Mouse (Mus musculus) forebrain, embryonic 13.5 days (tissue): ENCODE data around the gene Scarb2. TPM values are rescaled to one million over a fixed set of nuclear protein-coding genes. Genes with fewer than 3 reads are reported as not detected.
"Not testable (repeated sequence)": the region's sequence is repeated elsewhere in the genome, so short reads cannot be mapped to it uniquely, and the experiment has no call there.

Experiments
- ATAC-seq: fragments of 200-750 bp; cut with Nextera tagmentation; 2 replicates; pipeline ENCODE4 v1.8.0; 2017
- H3K27ac ChIP-seq: fragments of 300-500 bp; sonication (generic); 2 replicates; pipeline ENCODE4 v1.5.1; 2015; ENCODE audit warnings: inconsistent platforms, mild to moderate bottlenecking, moderate library complexity
- H3K27me3 ChIP-seq: fragments of 300-500 bp; sonication (generic); 2 replicates; pipeline ENCODE4 v1.6.1; 2015; ENCODE audit warnings: mild to moderate bottlenecking, inconsistent platforms
- H3K36me3 ChIP-seq: fragments of 300-500 bp; sonication (generic); 2 replicates; pipeline ENCODE4 v1.6.1; 2015; ENCODE audit warnings: mild to moderate bottlenecking, inconsistent platforms; ENCODE audit not compliant: poor library complexity, severe bottlenecking
- H3K4me1 ChIP-seq: fragments of 300-500 bp; sonication (generic); 2 replicates; pipeline ENCODE4 v1.6.1; 2015; ENCODE audit warnings: inconsistent platforms
- H3K4me2 ChIP-seq: fragments of 300-500 bp; sonication (generic); 2 replicates; pipeline ENCODE4 v1.6.1; 2015; ENCODE audit warnings: inconsistent platforms, mild to moderate bottlenecking, moderate library complexity
- H3K4me3 ChIP-seq: fragments of 300-500 bp; sonication (generic); 2 replicates; pipeline ENCODE4 v1.5.1; 2015; ENCODE audit warnings: mild to moderate bottlenecking, inconsistent platforms
- H3K9ac ChIP-seq: fragments of 300-500 bp; sonication (generic); 2 replicates; pipeline ENCODE4 v1.6.1; 2015; ENCODE audit warnings: mild to moderate bottlenecking, inconsistent platforms
- H3K9me3 ChIP-seq: fragments of 300-500 bp; sonication (generic); replicated peaks from 2 replicates; pipeline ENCODE4 v1.6.1; 2016; ENCODE audit warnings: inconsistent platforms
- WGBS: fragments of 180-500 bp; shearing (Covaris S2); methylation state at CpG from one replicate; pipeline ENCODE4 v1.1.7; 2015; 5-methylcytosine and 5-hydroxymethylcytosine counted together
- polyA plus RNA-seq: library from polyadenylated mRNA; unstranded; fragments of >200 nt; fragmentation: Nextera tagmentation; extraction: Ambion mirVana; gene quantifications from 2 replicates; pipeline ENCODE4 v1.2.1, GENCODE M21; 2015

The Scarb2 gene
- polyA plus RNA-seq: 19.5 and 22.3 TPM in 2 replicates

GRCm38 (mm10) chr5:92506733-92507132, at the start of gene Scarb2:
Gene Scarb2, minus strand, starts transcription at chr5:92506833.
- no peak for ATAC-seq
- H3K9me3 ChIP-seq: no peaks in the 10 kb centered on the region
- no peaks in the 10 kb centered on the region for H3K27me3 ChIP-seq
- H3K4me2 ChIP-seq: peak within 1 kb of the TSS; percentile 68
- peak within 1 kb of the TSS; percentile 100 for H3K27ac ChIP-seq
- H3K4me1 ChIP-seq: peaks cover 27% of the 10 kb centered on the region
- H3K4me3 ChIP-seq: peak within 1 kb of the TSS; percentile 87
- H3K9ac ChIP-seq: peak within 1 kb of the TSS; percentile 97
- no peaks in the 10 kb centered on the region for H3K36me3 ChIP-seq

GRCm38 (mm10) chr5:92555905-92556304, 49.3 kb upstream of the Scarb2 start:
- Histone ChIP-seq H3K9me3 (peaks cover 2% of the 10 kb centered on the region; the same call in 1 of the 2 replicates), H3K4me3 (no peak overlapping the region), H3K4me1 (0 out of 2 replicates have a peak, but pooled peaks cover 8% of the 10 kb centered on the region), H3K36me3 (no peaks in the 10 kb centered on the region), H3K27ac (no peak overlapping the region), H3K9ac (no peak overlapping the region), H3K27me3 (no peaks in the 10 kb centered on the region), H3K4me2 (no peak overlapping the region)
- ATAC-seq: no peak
- 82% methylated on average over 1 of the region's 1 CpGs for WGBS

- H3K36me3 ChIP-seq: no peaks in the 10 kb centered on the region
- 79% methylated on average over 16 of the region's 16 CpGs for whole genome bisulfite sequencing
- no peak within 1 kb of the TSS for H3K27ac ChIP-seq
- 0 out of 2 replicates have a peak, but pooled peaks cover 1% of the 10 kb centered on the region for H3K4me1 ChIP-seq
- peak; percentile 45; the same call in 1 of the 2 replicates for ATAC-seq
- no peak within 1 kb of the TSS for H3K4me3 ChIP-seq
- H3K9ac ChIP-seq: no peak within 1 kb of the TSS
- H3K4me2 ChIP-seq: no peak within 1 kb of the TSS
- H3K9me3 ChIP-seq: peaks cover 2% of the 10 kb centered on the region; the same call in 1 of the 2 replicates
- H3K27me3 ChIP-seq: no peaks in the 10 kb centered on the region
These were observed 48.4 kb upstream of the Scarb2 start, which contains the start of gene Fam47e for GRCm38 (mm10) chr5:92554891-92555511. Gene Fam47e, plus strand, starts transcription at chr5:92555069.

- no peaks in the 10 kb centered on the region for H3K27me3 ChIP-seq
- H3K36me3 ChIP-seq: no peaks in the 10 kb centered on the region
- H3K4me1 ChIP-seq: no peaks in the 10 kb centered on the region
- H3K4me3 ChIP-seq: no peak overlapping the region
- H3K9me3 ChIP-seq: peaks cover 2% of the 10 kb centered on the region; the same call in 1 of the 2 replicates
- no peak overlapping the region for H3K4me2 ChIP-seq
- no peak for ATAC-seq
- 86% methylated on average over 4 of the region's 4 CpGs for WGBS
- no peak overlapping the region for H3K27ac ChIP-seq
- no peak overlapping the region for H3K9ac ChIP-seq
These were observed 47.8 kb upstream of the Scarb2 start for GRCm38 (mm10) chr5:92554443-92554842.

GRCm38 (mm10) chr5:92553939-92554338, 47.3 kb upstream of the Scarb2 start:
- 69% methylated on average over 3 of the region's 3 CpGs for WGBS
- peaks cover 2% of the 10 kb centered on the region; the same call in 1 of the 2 replicates for H3K9me3 ChIP-seq
- no peak overlapping the region for H3K27ac ChIP-seq
- no peaks in the 10 kb centered on the region for H3K27me3 ChIP-seq
- no peaks in the 10 kb centered on the region for H3K36me3 ChIP-seq
- H3K4me2 ChIP-seq: no peak overlapping the region
- no peaks in the 10 kb centered on the region for H3K4me1 ChIP-seq
- no peak overlapping the region for H3K9ac ChIP-seq
- ATAC-seq: no peak
- no peak overlapping the region for H3K4me3 ChIP-seq

- Histone ChIP-seq H3K27me3 (no peaks in the 10 kb centered on the region), H3K4me2 (no peak overlapping the region), H3K9me3 (peaks cover 2% of the 10 kb centered on the region; the same call in 1 of the 2 replicates), H3K9ac (no peak overlapping the region), H3K27ac (no peak overlapping the region), H3K4me1 (no peaks in the 10 kb centered on the region), H3K36me3 (no peaks in the 10 kb centered on the region), H3K4me3 (no peak overlapping the region)
- no peak for ATAC-seq
- WGBS: 95% methylated on average over 2 of the region's 2 CpGs
These were observed 46.0 kb upstream of the Scarb2 start for GRCm38 (mm10) chr5:92552611-92553010.

GRCm38 (mm10) chr5:92539698-92540097, 33.1 kb upstream of the Scarb2 start:
- Histone ChIP-seq H3K4me3 (no peak overlapping the region), H3K9ac (no peak overlapping the region), H3K4me2 (no peak overlapping the region), H3K36me3 (no peaks in the 10 kb centered on the region), H3K27ac (no peak overlapping the region), H3K4me1 (no peaks in the 10 kb centered on the region), H3K27me3 (no peaks in the 10 kb centered on the region), H3K9me3 (no peaks in the 10 kb centered on the region)
- ATAC-seq: no peak
- WGBS: 89% methylated on average over 4 of the region's 4 CpGs

GRCm38 (mm10) chr5:92524821-92525258, 18.2 kb upstream of the Scarb2 start:
- ATAC-seq: no peak
- WGBS: 72% methylated on average over 6 of the region's 6 CpGs

GRCm38 (mm10) chr5:92521131-92521530, 14.5 kb upstream of the Scarb2 start:
- H3K9me3 ChIP-seq, H3K27me3 ChIP-seq, H3K27ac ChIP-seq, H3K4me1 ChIP-seq, ATAC-seq, H3K4me2 ChIP-seq, H3K36me3 ChIP-seq, H3K9ac ChIP-seq, H3K4me3 ChIP-seq: not testable (repeated sequence)
- WGBS: 88% methylated on average over 2 of the region's 2 CpGs

More at GRCm38 (mm10) chr5:92524821-92525258, 18.2 kb upstream of the Scarb2 start:
- Histone ChIP-seq H3K4me2 (no peak overlapping the region), H3K9ac (no peak overlapping the region), H3K27ac (no peak overlapping the region), H3K4me3 (no peak overlapping the region), H3K36me3 (no peaks in the 10 kb centered on the region), H3K27me3 (no peaks in the 10 kb centered on the region), H3K4me1 (no peaks in the 10 kb centered on the region), H3K9me3 (no peaks in the 10 kb centered on the region)

- Histone ChIP-seq H3K27me3 (no peaks in the 10 kb centered on the region), H3K4me1 (no peaks in the 10 kb centered on the region), H3K4me2 (no peak overlapping the region), H3K36me3 (no peaks in the 10 kb centered on the region), H3K9me3 (no peaks in the 10 kb centered on the region), H3K4me3 (no peak overlapping the region), H3K27ac (no peak overlapping the region), H3K9ac (no peak overlapping the region)
- 90% methylated on average over 5 of the region's 5 CpGs for WGBS
- ATAC-seq: no peak
These were observed 5.4 kb upstream of the Scarb2 start for GRCm38 (mm10) chr5:92512066-92512465.

- Histone ChIP-seq H3K4me2 (no peak overlapping the region), H3K9me3 (no peaks in the 10 kb centered on the region), H3K9ac (no peak overlapping the region), H3K27me3 (no peaks in the 10 kb centered on the region), H3K36me3 (no peaks in the 10 kb centered on the region), H3K4me1 (peaks cover 3% of the 10 kb centered on the region), H3K4me3 (no peak overlapping the region), H3K27ac (no peak overlapping the region)
- no peak for ATAC-seq
These were observed 4.6 kb upstream of the Scarb2 start for GRCm38 (mm10) chr5:92511256-92511655.

GRCm38 (mm10) chr5:92508853-92509252, 2.2 kb upstream of the Scarb2 start:
- 90% methylated on average over 5 of the region's 5 CpGs for WGBS
- Histone ChIP-seq H3K36me3 (no peaks in the 10 kb centered on the region), H3K4me3 (no peak overlapping the region), H3K4me2 (no peak overlapping the region), H3K9me3 (no peaks in the 10 kb centered on the region), H3K27me3 (no peaks in the 10 kb centered on the region), H3K4me1 (peaks cover 13% of the 10 kb centered on the region), H3K27ac (no peak overlapping the region), H3K9ac (no peak overlapping the region)
- ATAC-seq: no peak
